Mouse (Mus musculus) midbrain, embryonic 11.5 days (tissue): Measurements from ENCODE around the gene Ing4. TPM values are rescaled to one million over a fixed set of nuclear protein-coding genes. Genes with fewer than 3 reads are reported as not detected.
A peak's percentile ranks its signal among the peaks of the same experiment; 100 is the strongest.
"Not testable (repeated sequence)": the region's sequence is repeated elsewhere in the genome, so short reads cannot be mapped to it uniquely, and the experiment has no call there.

Source experiments
- ATAC-seq: fragments of 200-750 bp; cut with Nextera tagmentation; 2 replicates; pipeline ENCODE4 v1.8.0; 2017; ENCODE audit warnings: moderate TSS enrichment, moderate library complexity; ENCODE audit not compliant: low FRiP score
- DNase-seq: peaks from one replicate; pipeline ENCODE4 v3.0.0; 2015; ENCODE audit warnings: low spot score; ENCODE audit errors: missing footprints
- H3K27ac ChIP-seq: fragments of 300-500 bp; sonication (generic); 2 replicates; pipeline ENCODE4 v1.5.1; 2014; ENCODE audit warnings: low read depth, low read length
- H3K27me3 ChIP-seq: fragments of 300-500 bp; sonication (generic); 2 replicates; pipeline ENCODE4 v1.6.1; 2014; ENCODE audit warnings: mild to moderate bottlenecking, low read length, moderate library complexity, mixed read lengths; ENCODE audit not compliant: control insufficient read depth, insufficient read depth
- H3K36me3 ChIP-seq: fragments of 300-500 bp; sonication (generic); 2 replicates; pipeline ENCODE4 v1.6.1; 2014; ENCODE audit warnings: mild to moderate bottlenecking, low read length, moderate library complexity, mixed read lengths; ENCODE audit not compliant: control insufficient read depth, insufficient read depth
- H3K4me1 ChIP-seq: fragments of 300-500 bp; sonication (generic); 2 replicates; pipeline ENCODE4 v1.6.1; 2014; ENCODE audit warnings: low read length; ENCODE audit not compliant: control insufficient read depth, insufficient read depth
- H3K4me2 ChIP-seq: fragments of 300-500 bp; sonication (generic); 2 replicates; pipeline ENCODE4 v1.6.1; 2014; ENCODE audit warnings: mild to moderate bottlenecking, moderate library complexity
- H3K4me3 ChIP-seq: fragments of 300-500 bp; sonication (generic); 2 replicates; pipeline ENCODE4 v1.5.1; 2014; ENCODE audit warnings: low read depth, low read length
- H3K9ac ChIP-seq: fragments of 300-500 bp; sonication (generic); 2 replicates; pipeline ENCODE4 v1.6.1; 2014; ENCODE audit warnings: low read length
- H3K9me3 ChIP-seq: fragments of 300-500 bp; sonication (generic); 2 replicates; pipeline ENCODE4 v1.6.1; 2016; ENCODE audit warnings: low read length; ENCODE audit not compliant: control insufficient read depth
- WGBS: fragments of 180-500 bp; shearing (Covaris S2); extraction: QIAGEN DNeasy Blood & Tissue Kit; methylation state at CpG from one replicate; pipeline ENCODE4 v1.1.7; 2014; 5-methylcytosine and 5-hydroxymethylcytosine counted together
- polyA plus RNA-seq: library from polyadenylated mRNA; unstranded; fragments of >200 nt; fragmentation: Nextera tagmentation; extraction: Ambion mirVana; gene quantifications from 2 replicates; pipeline ENCODE4 v1.2.1, GENCODE M21; 2014

Gene Ing4
- polyA plus RNA-seq, 1 experiment from 2014 or later = 146 TPM

DNA sequence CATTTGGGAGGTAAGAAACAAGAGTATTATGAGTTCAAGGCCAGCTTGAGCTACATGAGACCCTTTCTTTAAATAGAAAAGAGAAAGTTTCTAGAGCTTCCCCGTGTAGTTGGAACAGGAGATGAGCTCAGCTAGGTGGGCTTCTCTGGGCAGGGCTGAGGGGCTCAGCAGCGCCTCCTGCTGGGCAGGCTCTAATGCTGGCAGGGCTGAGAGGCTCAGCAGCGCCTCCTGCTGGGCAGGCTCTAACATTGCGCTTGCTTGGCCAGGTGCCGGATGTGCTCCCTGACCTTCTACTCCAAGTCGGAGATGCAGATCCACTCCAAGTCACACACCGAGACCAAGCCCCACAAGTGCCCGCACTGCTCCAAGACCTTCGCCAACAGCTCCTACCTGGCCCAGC lies 9.0 kb upstream of the Ing4 start:
- DNase-seq = peak; percentile 97
- H3K4me1 ChIP-seq, H3K4me2 ChIP-seq, H3K9me3 ChIP-seq, H3K27me3 ChIP-seq, H3K27ac ChIP-seq, H3K9ac ChIP-seq, H3K4me3 ChIP-seq: not testable (repeated sequence)
- 22% methylated on average over 7 of the region's 9 CpGs for WGBS
- ATAC-seq = peak; percentile 42; the same call in 1 of the 2 replicates
- H3K36me3 ChIP-seq = peaks cover 28% of the 10 kb centered on the region

DNA sequence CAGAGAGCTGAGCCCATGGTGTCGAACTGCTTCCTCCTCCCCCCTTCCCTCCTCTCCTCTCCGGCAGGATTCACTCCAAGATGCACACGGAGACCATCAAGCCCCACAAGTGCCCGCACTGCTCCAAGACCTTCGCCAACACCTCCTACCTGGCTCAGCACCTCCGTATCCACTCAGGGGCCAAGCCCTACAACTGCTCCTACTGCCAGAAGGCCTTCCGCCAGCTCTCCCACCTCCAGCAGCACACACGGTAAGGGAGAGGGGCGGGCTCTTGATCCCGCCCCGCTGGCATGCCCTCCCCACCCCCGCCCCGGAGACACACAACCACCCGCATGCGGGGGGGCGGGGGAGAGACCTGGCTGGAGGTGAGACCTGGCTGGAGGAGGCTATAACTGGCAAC lies 8.0 kb upstream of the Ing4 start:
- no peak overlapping the region for H3K4me2 ChIP-seq
- DNase-seq (peak; percentile 12), ATAC-seq (no peak; the same call in 1 of the 2 replicates)
- no peaks in the 10 kb centered on the region for H3K4me1 ChIP-seq
- H3K27ac ChIP-seq = no peak overlapping the region
- no peaks in the 10 kb centered on the region for H3K27me3 ChIP-seq
- no peaks in the 10 kb centered on the region for H3K9me3 ChIP-seq
- H3K9ac ChIP-seq = no peak overlapping the region
- peaks cover 33% of the 10 kb centered on the region for H3K36me3 ChIP-seq
- no peak overlapping the region for H3K4me3 ChIP-seq
- 95% methylated on average over 16 of the region's 16 CpGs for WGBS

DNA sequence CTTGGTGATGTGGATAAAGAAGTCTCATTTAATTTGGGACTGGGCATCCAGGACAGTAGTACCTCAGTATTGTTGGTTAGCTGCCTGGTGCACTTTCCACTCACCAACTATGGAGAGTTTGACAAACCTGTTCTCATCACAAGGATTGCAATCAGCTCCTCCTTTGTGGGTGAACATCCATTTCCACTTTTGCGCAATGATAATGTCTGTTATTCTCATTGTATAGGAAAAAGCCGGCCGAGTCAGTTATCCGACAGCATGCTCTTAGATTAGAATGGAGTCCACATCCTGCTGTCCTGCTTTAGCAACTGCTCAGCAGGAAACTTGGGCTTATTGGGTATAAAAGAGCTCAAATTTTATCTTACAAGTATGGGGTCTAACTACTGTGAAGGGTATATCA lies 894 bp upstream of the Ing4 start:
- WGBS = 94% methylated on average over 4 of the region's 4 CpGs
- peaks cover 15% of the 10 kb centered on the region for H3K36me3 ChIP-seq
- H3K9me3 ChIP-seq = no peaks in the 10 kb centered on the region
- H3K27me3 ChIP-seq = no peaks in the 10 kb centered on the region
- H3K9ac ChIP-seq = peak overlapping the region; percentile 61; the same call in 1 of the 2 replicates
- no peak overlapping the region for H3K4me3 ChIP-seq
- peak overlapping the region; percentile 47 for H3K4me2 ChIP-seq
- H3K4me1 ChIP-seq = peaks cover 9% of the 10 kb centered on the region
- DNase-seq (no peak), ATAC-seq (no peak)
- no peak overlapping the region; the same call in 1 of the 2 replicates for H3K27ac ChIP-seq

DNA sequence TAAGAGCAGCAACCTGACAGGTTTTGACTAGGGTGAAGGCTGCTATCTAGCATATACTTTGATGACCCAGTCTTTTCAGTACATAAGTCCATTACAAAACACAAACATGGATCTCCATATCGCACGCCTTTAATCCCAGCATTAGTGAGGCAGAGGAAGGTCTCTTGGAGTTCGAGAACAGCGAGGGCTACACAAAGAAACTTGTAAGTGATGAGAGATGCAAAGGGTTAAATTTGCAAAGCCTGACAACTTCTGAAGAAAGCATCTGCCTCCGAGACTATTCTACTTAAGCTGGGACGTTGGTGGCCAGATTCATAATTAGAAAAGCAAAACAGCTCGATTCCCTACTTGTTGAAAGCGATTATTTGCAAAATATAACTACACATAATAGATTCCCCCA lies 429 bp upstream of the Ing4 start:
- peak overlapping the region; percentile 40 for H3K27ac ChIP-seq
- H3K4me3 ChIP-seq = peak overlapping the region; percentile 59
- no peak for DNase-seq
- 8% methylated on average over 8 of the region's 8 CpGs for WGBS
- H3K27me3 ChIP-seq = no peaks in the 10 kb centered on the region
- H3K9me3 ChIP-seq = no peaks in the 10 kb centered on the region
- peaks cover 9% of the 10 kb centered on the region for H3K4me1 ChIP-seq
- H3K4me2 ChIP-seq = peak overlapping the region; percentile 47
- H3K9ac ChIP-seq = peak overlapping the region; percentile 61
- H3K36me3 ChIP-seq = peaks cover 17% of the 10 kb centered on the region
- peak; percentile 41 for ATAC-seq

DNA sequence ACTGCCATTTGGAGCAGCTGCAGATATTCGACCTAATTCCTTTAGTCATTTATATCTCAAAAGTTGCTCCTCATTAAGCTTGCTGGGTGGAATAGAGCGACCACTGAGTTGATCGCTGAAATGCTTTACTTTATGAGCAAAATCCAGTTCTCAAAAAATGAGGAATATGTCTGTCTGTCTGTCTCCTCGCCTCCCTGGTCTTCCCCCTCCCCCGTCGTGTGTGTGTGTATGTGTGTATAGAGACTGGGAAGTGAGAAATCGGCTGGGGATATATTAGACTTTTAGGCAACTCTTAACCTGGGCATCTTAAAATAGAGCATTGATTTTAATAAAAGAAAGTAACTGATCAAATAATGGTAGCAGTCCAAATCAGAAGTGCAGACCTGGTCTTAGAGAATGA lies 661 bp downstream of the Ing4 start:
- ATAC-seq = no peak
- Histone ChIP-seq H3K4me1 (peaks cover 9% of the 10 kb centered on the region), H3K4me3 (peak overlapping the region; percentile 59), H3K27me3 (no peaks in the 10 kb centered on the region), H3K27ac (peak overlapping the region; percentile 11; the same call in 1 of the 2 replicates), H3K4me2 (peak overlapping the region; percentile 86), H3K36me3 (peaks cover 21% of the 10 kb centered on the region), H3K9ac (peak overlapping the region; percentile 77), H3K9me3 (no peaks in the 10 kb centered on the region)
- 20% methylated on average over 7 of the region's 7 CpGs for WGBS
- DNase-seq = no peak

DNA sequence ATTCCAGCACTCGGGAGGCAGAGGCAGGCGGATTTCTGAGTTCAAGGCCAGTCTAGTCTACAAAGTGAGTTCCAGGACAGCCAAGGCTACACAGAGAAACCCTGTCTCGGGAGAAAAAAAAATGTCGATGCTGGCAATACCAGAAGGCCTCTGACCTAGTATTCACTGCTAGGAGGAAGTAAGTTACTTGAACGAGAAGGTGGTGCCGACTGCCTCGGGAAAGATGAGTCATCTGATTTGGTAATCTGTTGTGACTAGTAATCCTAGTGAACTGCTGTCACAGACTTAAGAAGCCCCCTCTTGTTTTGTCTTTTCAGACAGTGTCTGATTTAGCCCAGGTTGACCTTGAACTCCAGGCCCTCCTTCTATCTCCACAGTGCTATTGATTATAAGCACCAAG lies 1.5 kb downstream of the Ing4 start:
- Histone ChIP-seq H3K4me1 (peaks cover 9% of the 10 kb centered on the region), H3K27me3 (no peaks in the 10 kb centered on the region), H3K36me3 (peaks cover 15% of the 10 kb centered on the region), H3K9me3 (no peaks in the 10 kb centered on the region), H3K27ac (no peak overlapping the region), H3K4me2 (no peak overlapping the region), H3K9ac (no peak overlapping the region), H3K4me3 (no peak overlapping the region)
- DNase-seq (no peak), ATAC-seq (no peak)
- 92% methylated on average over 7 of the region's 7 CpGs for WGBS

DNA sequence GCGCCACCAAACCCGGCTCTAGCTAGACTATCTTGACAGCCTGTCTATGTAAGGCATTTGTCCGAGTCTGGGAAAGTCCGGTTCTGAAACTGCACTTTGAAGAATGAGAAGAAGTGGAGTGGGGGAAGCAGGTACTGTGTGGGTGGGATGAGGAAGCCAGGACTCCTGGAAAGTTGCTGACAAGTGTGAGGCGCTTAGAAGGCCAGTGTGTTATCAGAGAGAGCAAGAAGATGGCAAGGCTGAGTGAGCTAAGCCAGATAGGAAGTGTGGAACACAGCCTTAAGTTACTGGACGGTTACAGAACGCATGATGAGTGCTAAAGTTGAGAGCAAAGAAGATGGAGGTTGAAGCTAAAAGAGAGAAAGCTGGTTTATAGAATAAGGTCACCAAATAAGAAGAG lies 2.5 kb downstream of the Ing4 start:
- Histone ChIP-seq H3K27ac (no peak overlapping the region), H3K9ac (no peak overlapping the region), H3K27me3 (no peaks in the 10 kb centered on the region), H3K4me2 (no peak overlapping the region), H3K9me3 (no peaks in the 10 kb centered on the region), H3K4me3 (no peak overlapping the region), H3K36me3 (peaks cover 14% of the 10 kb centered on the region; the same call in 1 of the 2 replicates), H3K4me1 (peaks cover 9% of the 10 kb centered on the region)
- ATAC-seq (no peak), DNase-seq (no peak)
- 96% methylated on average over 7 of the region's 7 CpGs for WGBS

DNA sequence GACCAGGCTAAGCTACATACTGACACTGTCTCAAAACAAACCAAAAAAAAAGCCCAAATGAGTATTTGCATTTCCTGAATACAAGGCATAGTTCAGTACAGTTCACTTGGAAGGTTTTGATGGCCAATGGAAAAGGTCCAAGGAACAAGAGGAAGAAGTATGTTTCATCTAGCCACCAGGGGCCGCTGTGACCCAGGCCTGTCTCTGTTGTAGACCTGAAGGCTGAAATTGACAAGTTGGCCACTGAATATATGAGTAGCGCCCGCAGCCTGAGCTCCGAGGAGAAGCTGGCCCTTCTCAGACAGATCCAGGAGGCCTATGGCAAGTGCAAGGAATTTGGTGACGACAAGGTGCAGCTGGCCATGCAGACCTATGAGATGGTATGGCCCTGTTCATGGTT lies 7.1 kb downstream of the Ing4 start:
- Histone ChIP-seq H3K9me3 (no peaks in the 10 kb centered on the region), H3K27me3 (no peaks in the 10 kb centered on the region), H3K9ac (no peak overlapping the region), H3K27ac (no peak overlapping the region), H3K4me3 (no peak overlapping the region), H3K4me1 (no peaks in the 10 kb centered on the region), H3K4me2 (no peak overlapping the region), H3K36me3 (peaks cover 23% of the 10 kb centered on the region)
- peak; percentile 98 for DNase-seq
- WGBS = 49% methylated on average over 5 of the region's 5 CpGs
- ATAC-seq = peak; percentile 64

DNA sequence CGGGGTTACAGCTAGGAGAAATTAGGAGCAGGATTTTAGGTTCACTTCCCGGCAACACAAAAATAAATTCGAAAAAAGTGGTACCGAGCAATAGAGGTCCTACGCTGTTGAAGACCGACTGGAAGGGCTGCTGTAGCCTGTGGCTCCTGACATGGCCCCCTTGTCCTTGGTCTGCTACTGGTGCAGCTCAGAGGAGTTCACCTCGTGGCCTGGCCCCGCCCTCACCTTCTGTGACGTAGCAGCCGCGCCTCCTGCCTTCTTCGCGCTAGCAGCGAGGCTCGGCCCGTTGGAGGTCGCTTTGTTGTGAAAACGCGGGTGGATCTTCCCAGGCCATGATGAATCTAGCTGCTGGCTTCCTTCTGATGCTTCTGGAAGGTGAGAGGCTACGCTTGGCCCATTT lies 10.1 kb downstream of the Ing4 start, which contains the start of gene Acrbp:
Acrbp (plus strand) TSS at position 12 of the 400 bp plus-strand sequence.
- no peaks in the 10 kb centered on the region for H3K9me3 ChIP-seq
- ATAC-seq = no peak
- 32% methylated on average over 20 of the region's 20 CpGs for WGBS
- H3K9ac ChIP-seq = no peak within 1 kb of the TSS
- DNase-seq = no peak
- H3K4me3 ChIP-seq = no peak within 1 kb of the TSS
- no peaks in the 10 kb centered on the region for H3K27me3 ChIP-seq
- H3K27ac ChIP-seq = no peak within 1 kb of the TSS
- H3K4me2 ChIP-seq = no peak within 1 kb of the TSS
- H3K4me1 ChIP-seq = no peaks in the 10 kb centered on the region
- peaks cover 23% of the 10 kb centered on the region for H3K36me3 ChIP-seq
